Mouse (Mus musculus): Measurements from ENCODE around the gene Prima1. TPM values are rescaled to one million over a fixed set of nuclear protein-coding genes. Genes with fewer than 3 reads are reported as not detected.

Prima1 gene
- polyA plus RNA-seq, 1 experiment from 2014 or later, result 0.49 TPM

- Histone ChIP-seq H3K9ac (ENCODE audit: low read depth, low read length) (no peak overlapping the region), H3K4me3 (ENCODE audit: low read length) (no peak overlapping the region), H3K4me2 (replicated peaks; ENCODE audit: low read depth, low read length) (no peak overlapping the region), H3K4me1 (ENCODE audit: control insufficient read depth, insufficient read depth, low read length) (no peaks in the 10 kb centered on the region), H3K27ac (ENCODE audit: low read depth, low read length) (no peak overlapping the region), H3K9me3 (ENCODE audit: control insufficient read depth, low read length) (no peaks in the 10 kb centered on the region), H3K36me3 (ENCODE audit: control insufficient read depth, insufficient read depth, low read length) (no peaks in the 10 kb centered on the region), H3K27me3 (ENCODE audit: control insufficient read depth, insufficient read depth, low read length) (no peaks in the 10 kb centered on the region)
- 73% methylated on average over 3 of the region's 3 CpGs for WGBS
- ATAC-seq (ENCODE audit: low FRiP score, low TSS enrichment), result no peak
These were observed 86.5 kb downstream of the Prima1 start for GRCm38 (mm10) chr12:103155406-103155805.

DNA sequence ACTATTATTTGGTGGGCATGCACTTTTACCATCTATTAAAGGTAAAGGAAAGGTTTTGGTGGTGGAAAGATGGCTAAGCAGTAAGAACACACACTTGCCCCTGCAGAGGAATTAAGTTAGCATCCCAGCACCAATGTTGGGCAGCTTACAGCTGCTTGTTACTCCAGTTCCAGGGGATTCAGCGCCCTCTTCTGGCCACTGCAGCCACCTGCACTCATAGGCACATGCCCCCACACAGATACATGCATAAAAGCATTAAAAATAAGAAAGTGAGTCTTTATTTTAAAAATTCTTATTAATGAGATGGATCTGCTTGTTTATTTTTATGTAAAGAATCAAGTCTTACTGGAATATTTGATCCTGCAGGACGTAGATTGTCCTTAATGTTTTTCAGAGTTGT, 87.0 kb downstream of the Prima1 start:
- H3K4me2 ChIP-seq (replicated peaks; ENCODE audit: low read depth, low read length), result no peak overlapping the region
- H3K9ac ChIP-seq (ENCODE audit: low read depth, low read length), result no peak overlapping the region
- no peaks in the 10 kb centered on the region for H3K9me3 ChIP-seq (ENCODE audit: control insufficient read depth, low read length)
- no peaks in the 10 kb centered on the region for H3K4me1 ChIP-seq (ENCODE audit: control insufficient read depth, insufficient read depth, low read length)
- no peak overlapping the region for H3K4me3 ChIP-seq (ENCODE audit: low read length)
- 66% methylated on average over 2 of the region's 2 CpGs for WGBS
- no peaks in the 10 kb centered on the region for H3K27me3 ChIP-seq (ENCODE audit: control insufficient read depth, insufficient read depth, low read length)
- ATAC-seq (ENCODE audit: low FRiP score, low TSS enrichment), result no peak
- H3K27ac ChIP-seq (ENCODE audit: low read depth, low read length), result no peak overlapping the region
- H3K36me3 ChIP-seq (ENCODE audit: control insufficient read depth, insufficient read depth, low read length), result no peaks in the 10 kb centered on the region

GRCm38 (mm10) chr12:103150247-103150646, 91.7 kb downstream of the Prima1 start:
- Histone ChIP-seq H3K9ac (ENCODE audit: low read depth, low read length) (no peak overlapping the region), H3K4me3 (ENCODE audit: low read length) (no peak overlapping the region), H3K36me3 (ENCODE audit: control insufficient read depth, insufficient read depth, low read length) (no peaks in the 10 kb centered on the region), H3K4me2 (replicated peaks; ENCODE audit: low read depth, low read length) (no peak overlapping the region), H3K27me3 (ENCODE audit: control insufficient read depth, insufficient read depth, low read length) (no peaks in the 10 kb centered on the region), H3K27ac (ENCODE audit: low read depth, low read length) (no peak overlapping the region), H3K4me1 (ENCODE audit: control insufficient read depth, insufficient read depth, low read length) (no peaks in the 10 kb centered on the region), H3K9me3 (ENCODE audit: control insufficient read depth, low read length) (no peaks in the 10 kb centered on the region)
- ATAC-seq (ENCODE audit: low FRiP score, low TSS enrichment), result no peak
- WGBS, result 77% methylated on average over 2 of the region's 2 CpGs

Other genes with a start within 250 kb of the Prima1 start
- not detected in 2 replicates for gene Fam181a, start 68.8 kb upstream of the Prima1 start, polyA plus RNA-seq (2014; fragmentation: Nextera tagmentation; extraction: Ambion mirVana)
- gene Asb2, start 113.9 kb upstream of the Prima1 start, polyA plus RNA-seq (2014; fragmentation: Nextera tagmentation; extraction: Ambion mirVana), result 1.0 and 1.2 TPM in 2 replicates
- 6.0 and 6.1 TPM in 2 replicates for gene Otub2, start 146.5 kb upstream of the Prima1 start, polyA plus RNA-seq (2014; fragmentation: Nextera tagmentation; extraction: Ambion mirVana)
- gene 9330161L09Rik, start 165.7 kb upstream of the Prima1 start, polyA plus RNA-seq (2014; fragmentation: Nextera tagmentation; extraction: Ambion mirVana), result 0.22 and 0.26 TPM in 2 replicates
- gene Ddx24, start 183.7 kb upstream of the Prima1 start, polyA plus RNA-seq (2014; fragmentation: Nextera tagmentation; extraction: Ambion mirVana), result 73.9 and 93.9 TPM in 2 replicates
- 22.3 and 22.5 TPM in 2 replicates for gene Ifi27, start 192.1 kb upstream of the Prima1 start, polyA plus RNA-seq (2014; fragmentation: Nextera tagmentation; extraction: Ambion mirVana)
- gene Ifi27l2a, start 201.5 kb upstream of the Prima1 start, polyA plus RNA-seq (2014; fragmentation: Nextera tagmentation; extraction: Ambion mirVana), result 5.9 and 8.0 TPM in 2 replicates
- not detected in 2 replicates for gene Ifi27l2b, start 215.1 kb upstream of the Prima1 start, polyA plus RNA-seq (2014; fragmentation: Nextera tagmentation; extraction: Ambion mirVana)